Mouse (Mus musculus) kidney, postnatal 0 days (tissue): ENCODE measurements at regions not wholly inside any gene's neighbourhood (a gene's known extent, or its start where the extent isn't known, plus 50 kb on each side); places are given as distances from the start of the nearest gene placed in this dataset.

Source experiments
- ATAC-seq: fragments of 200-750 bp; cut with Nextera tagmentation; replicated peaks from 2 replicates; pipeline ENCODE4 v1.8.0; 2017; ENCODE audit warnings: low read depth, moderate number of reproducible peaks, moderate TSS enrichment, moderate library complexity; ENCODE audit not compliant: low FRiP score
- DNase-seq: peaks from one replicate; pipeline ENCODE4 v3.0.0-alpha.2; 2016; ENCODE audit warnings: low spot score
- H3K27ac ChIP-seq: fragments of 300-500 bp; sonication (generic); 2 replicates; pipeline ENCODE4 v1.5.1; 2014; ENCODE audit warnings: mild to moderate bottlenecking
- H3K27me3 ChIP-seq: fragments of 300-500 bp; sonication (generic); 2 replicates; pipeline ENCODE4 v1.6.1; 2014; ENCODE audit warnings: low read length, mixed read lengths; ENCODE audit not compliant: insufficient read depth
- H3K36me3 ChIP-seq: fragments of 300-500 bp; sonication (generic); 2 replicates; pipeline ENCODE4 v1.6.1; 2014; ENCODE audit warnings: low read length, mixed read lengths; ENCODE audit not compliant: insufficient read depth
- H3K4me1 ChIP-seq: fragments of 300-500 bp; sonication (generic); replicated peaks from 2 replicates; pipeline ENCODE4 v1.6.1; 2014; ENCODE audit warnings: antibody characterized with exemption, low read length, mixed read lengths; ENCODE audit not compliant: insufficient read depth
- H3K4me2 ChIP-seq: fragments of 300-500 bp; sonication (generic); 2 replicates; pipeline ENCODE4 v1.6.1; 2014; ENCODE audit warnings: mild to moderate bottlenecking, low read length, moderate library complexity, mixed read lengths
- H3K4me3 ChIP-seq: fragments of 300-500 bp; sonication (generic); replicated peaks from 2 replicates; pipeline ENCODE4 v1.5.1; 2014; ENCODE audit warnings: low read depth, low read length
- H3K9ac ChIP-seq: fragments of 300-500 bp; sonication (generic); 2 replicates; pipeline ENCODE4 v1.6.1; 2014; ENCODE audit warnings: low read depth, low read length
- H3K9me3 ChIP-seq: fragments of 300-500 bp; sonication (generic); replicated peaks from 2 replicates; pipeline ENCODE4 v1.6.1; 2016; ENCODE audit warnings: low read length, inconsistent platforms, mixed read lengths
- CTCF ChIP-seq: IDR thresholded peaks from 2 replicates; pipeline ENCODE4 v1.5.1; 2016; ENCODE audit warnings: antibody characterized with exemption, low read depth, mild to moderate bottlenecking, moderate library complexity
- WGBS: fragments of 180-500 bp; shearing (Covaris S2); extraction: QIAGEN DNeasy Blood & Tissue Kit; methylation state at CpG from one replicate; pipeline ENCODE4 v1.1.7; 2014; 5-methylcytosine and 5-hydroxymethylcytosine counted together

DNA sequence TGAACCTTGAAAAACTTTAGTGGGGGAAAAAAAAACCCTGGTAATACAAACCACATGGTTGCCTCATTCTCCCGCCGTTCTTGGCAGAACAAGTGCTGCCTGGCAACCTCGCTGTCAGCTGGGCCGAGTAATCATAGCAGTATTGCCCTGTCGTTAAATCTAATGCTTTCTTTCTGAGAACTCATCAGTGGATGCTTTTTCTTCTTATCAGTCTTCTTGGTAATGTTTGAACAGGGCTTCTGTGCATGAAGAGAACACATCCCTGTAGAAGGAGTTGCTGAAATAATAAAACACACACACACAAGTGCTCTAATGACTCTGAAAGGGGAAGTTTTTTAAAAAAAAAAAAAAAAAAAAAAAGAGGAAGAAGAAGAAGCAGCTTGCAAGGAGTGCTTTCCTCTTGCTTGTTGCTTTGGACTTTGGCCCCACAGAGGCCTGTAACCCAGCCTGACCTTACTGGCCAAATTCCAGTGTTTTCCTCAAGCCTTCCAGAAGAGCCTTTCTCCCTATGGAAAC is 200.9 kb upstream of the Cited2 start:
- WGBS: 25% methylated on average over 5 of the region's 5 CpGs
- no peak overlapping the region for H3K4me3 ChIP-seq
- H3K27ac ChIP-seq: no peak overlapping the region
- no peak overlapping the region for H3K4me2 ChIP-seq
- no peaks in the 10 kb centered on the region for H3K27me3 ChIP-seq
- no peaks in the 10 kb centered on the region for H3K36me3 ChIP-seq
- ATAC-seq: no peak
- H3K4me1 ChIP-seq: no peaks in the 10 kb centered on the region
- no peaks in the 10 kb centered on the region for H3K9me3 ChIP-seq
- H3K9ac ChIP-seq: no peak overlapping the region
- no peak for DNase-seq
- no peak for TF ChIP-seq CTCF

DNA sequence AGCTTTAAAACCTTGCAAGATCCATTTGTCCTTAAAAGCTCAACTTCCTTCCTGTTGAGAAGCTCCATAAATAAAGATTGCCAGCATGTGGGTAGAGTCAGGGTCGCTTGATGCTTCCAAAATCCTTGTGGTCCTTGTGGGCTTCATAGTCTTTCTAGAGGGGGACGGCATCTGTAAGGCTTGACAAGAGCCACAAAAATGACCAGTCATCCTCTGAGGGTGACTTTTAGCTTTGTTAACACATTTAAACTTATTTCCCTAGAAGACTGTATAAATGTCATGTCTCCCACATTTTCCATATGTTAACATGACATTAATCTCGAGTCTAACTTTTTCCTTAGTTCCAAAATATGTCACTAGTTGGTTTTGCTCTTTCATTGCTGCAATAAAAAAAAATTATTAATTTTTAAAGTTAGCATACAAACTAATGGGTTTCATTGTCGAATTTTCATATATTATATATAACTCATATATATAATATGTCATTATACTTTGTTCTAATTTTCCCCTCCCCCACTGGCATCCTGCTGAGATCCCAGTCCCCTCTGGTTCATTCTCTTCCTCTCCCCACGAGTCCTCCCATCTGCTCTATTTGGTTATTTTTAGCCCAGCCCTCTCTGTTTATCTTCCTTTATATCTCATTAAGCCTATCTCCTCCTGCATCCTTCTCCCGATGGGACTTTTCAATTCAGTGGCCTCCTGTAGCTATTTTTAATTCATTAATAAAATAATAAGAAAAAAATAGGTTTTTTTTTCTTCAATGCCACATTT is 199.3 kb upstream of the Cited2 start:
- H3K9me3 ChIP-seq: no peaks in the 10 kb centered on the region
- no peak for TF ChIP-seq CTCF
- ATAC-seq (no peak), DNase-seq (peak; percentile 67)
- no peak overlapping the region for H3K9ac ChIP-seq
- no peak overlapping the region for H3K27ac ChIP-seq
- H3K4me1 ChIP-seq: peaks cover 9% of the 10 kb centered on the region
- H3K4me2 ChIP-seq: no peak overlapping the region
- H3K4me3 ChIP-seq: no peak overlapping the region
- WGBS: 47% methylated on average over 6 of the region's 6 CpGs
- H3K36me3 ChIP-seq: no peaks in the 10 kb centered on the region
- no peaks in the 10 kb centered on the region for H3K27me3 ChIP-seq

- Histone ChIP-seq H3K9ac (no peak overlapping the region), H3K9me3 (no peaks in the 10 kb centered on the region), H3K27ac (no peak overlapping the region), H3K27me3 (no peaks in the 10 kb centered on the region), H3K36me3 (no peaks in the 10 kb centered on the region), H3K4me1 (peaks cover 13% of the 10 kb centered on the region), H3K4me3 (no peak overlapping the region), H3K4me2 (no peak overlapping the region)
- no peak for TF ChIP-seq CTCF
- ATAC-seq: no peak
- WGBS: 43% methylated on average over 4 of the region's 4 CpGs
- no peak for DNase-seq
Measured at GRCm38 (mm10) chr10:17527151-17527737, 195.8 kb upstream of the Cited2 start.

GRCm38 (mm10) chr10:17528116-17528515 is 194.9 kb upstream of the Cited2 start:
- Histone ChIP-seq H3K27ac (peak overlapping the region; percentile 31; the same call in 1 of the 2 replicates), H3K27me3 (no peaks in the 10 kb centered on the region), H3K4me2 (no peak overlapping the region), H3K4me3 (no peak overlapping the region), H3K36me3 (no peaks in the 10 kb centered on the region), H3K9me3 (no peaks in the 10 kb centered on the region), H3K9ac (no peak overlapping the region), H3K4me1 (peaks cover 13% of the 10 kb centered on the region)
- DNase-seq (peak; percentile 75), ATAC-seq (no peak; the same call in 1 of the 2 replicates)
- WGBS: 43% methylated on average over 2 of the region's 2 CpGs
- TF ChIP-seq CTCF: no peak

- Histone ChIP-seq H3K9me3 (no peaks in the 10 kb centered on the region), H3K27ac (peak overlapping the region; percentile 10; the same call in 1 of the 2 replicates), H3K9ac (no peak overlapping the region), H3K27me3 (no peaks in the 10 kb centered on the region), H3K4me1 (peaks cover 13% of the 10 kb centered on the region), H3K4me2 (no peak overlapping the region), H3K36me3 (no peaks in the 10 kb centered on the region), H3K4me3 (no peak overlapping the region)
- ATAC-seq (no peak), DNase-seq (no peak)
- 42% methylated on average over 6 of the region's 6 CpGs for WGBS
- TF ChIP-seq CTCF: no peak
Measured at GRCm38 (mm10) chr10:17528846-17529245, 194.2 kb upstream of the Cited2 start.

DNA sequence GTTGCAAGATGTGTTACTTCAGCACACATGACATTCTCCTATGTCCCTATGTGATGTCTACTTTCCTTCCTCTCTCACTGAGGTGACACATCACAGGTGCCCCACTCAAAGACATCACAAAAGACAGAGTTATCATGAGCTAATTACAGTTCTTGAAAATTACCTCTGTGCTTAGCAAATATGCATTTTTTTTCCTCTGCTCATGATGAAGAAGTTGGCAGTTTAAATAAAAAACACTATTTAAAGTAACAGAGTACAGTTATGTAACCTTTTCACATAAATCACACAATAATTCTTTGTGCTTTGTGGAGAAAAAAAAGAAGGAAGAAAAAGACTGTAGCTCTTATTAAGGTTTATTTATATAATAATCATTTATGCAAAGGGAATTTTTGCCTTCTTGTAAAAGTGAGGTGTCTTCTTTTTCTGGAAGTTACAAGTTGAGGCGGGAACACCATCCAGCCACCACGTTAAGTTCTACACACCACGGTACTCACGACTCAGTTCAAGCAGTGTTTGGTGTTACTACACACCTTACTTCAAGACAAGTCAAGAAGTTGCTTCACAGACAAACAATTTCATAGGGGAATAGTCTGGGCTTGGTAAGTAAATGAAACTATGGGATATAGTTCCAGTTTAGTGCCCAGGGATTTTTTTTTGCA is 193.0 kb upstream of the Cited2 start:
- Histone ChIP-seq H3K27ac (no peak overlapping the region), H3K4me3 (no peak overlapping the region), H3K36me3 (no peaks in the 10 kb centered on the region), H3K27me3 (no peaks in the 10 kb centered on the region), H3K9ac (no peak overlapping the region), H3K4me1 (peaks cover 13% of the 10 kb centered on the region), H3K4me2 (no peak overlapping the region), H3K9me3 (no peaks in the 10 kb centered on the region)
- DNase-seq: no peak
- 81% methylated on average over 4 of the region's 4 CpGs for WGBS
- no peak for TF ChIP-seq CTCF
- no peak for ATAC-seq
